Mouse (Mus musculus): ENCODE data around the gene Olfr1389.
"Not testable (repeated sequence)": the region's sequence is repeated elsewhere in the genome, so short reads cannot be mapped to it uniquely, and the experiment has no call there.

Olfr1389 gene

DNA sequence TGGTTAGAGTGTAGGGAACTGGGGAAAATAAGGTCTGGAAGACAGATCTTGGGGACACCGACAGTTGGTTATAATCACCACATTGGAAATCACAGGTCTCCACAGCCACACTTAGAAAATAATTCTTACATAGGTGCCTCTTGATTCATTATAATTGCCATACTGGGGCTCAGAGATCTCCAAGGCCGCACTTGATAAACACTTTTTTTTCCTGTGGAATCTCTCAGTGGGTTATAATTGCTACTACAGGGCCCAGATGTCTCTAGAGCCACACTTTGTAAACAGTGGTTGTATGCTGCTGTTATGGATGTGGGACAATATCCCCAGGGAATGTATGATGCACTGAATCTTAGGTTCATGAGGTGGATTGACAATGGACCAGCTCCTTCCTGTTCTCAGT is at the start of gene Olfr1389:
Olfr1389 (plus strand) TSS at position 301 of the 400 bp plus-strand sequence.
- DNase-seq (ENCODE audit: low spot score in 2 of 2), result no peak

DNA sequence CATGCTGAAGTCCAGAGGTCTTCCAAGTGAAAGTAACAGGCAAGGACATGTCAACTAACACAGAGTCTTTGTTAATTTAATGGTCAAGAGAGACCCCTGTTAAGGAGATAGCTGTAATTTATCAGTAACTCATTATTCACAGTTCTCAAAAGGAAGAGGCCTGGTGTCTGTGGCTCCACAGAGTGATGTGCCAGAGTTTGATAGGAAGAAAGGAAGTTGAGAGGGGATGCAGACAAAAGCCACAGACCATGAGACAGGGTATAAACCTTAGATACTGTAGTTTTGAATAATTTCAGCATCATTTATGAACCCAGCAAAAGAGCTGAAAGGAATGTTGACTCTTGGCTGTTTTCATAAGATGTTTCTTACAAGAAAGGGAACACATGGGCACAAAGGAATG is 39.7 kb upstream of the Olfr1389 start:
- no peak for DNase-seq (ENCODE audit: low spot score in 2 of 2)

DNA sequence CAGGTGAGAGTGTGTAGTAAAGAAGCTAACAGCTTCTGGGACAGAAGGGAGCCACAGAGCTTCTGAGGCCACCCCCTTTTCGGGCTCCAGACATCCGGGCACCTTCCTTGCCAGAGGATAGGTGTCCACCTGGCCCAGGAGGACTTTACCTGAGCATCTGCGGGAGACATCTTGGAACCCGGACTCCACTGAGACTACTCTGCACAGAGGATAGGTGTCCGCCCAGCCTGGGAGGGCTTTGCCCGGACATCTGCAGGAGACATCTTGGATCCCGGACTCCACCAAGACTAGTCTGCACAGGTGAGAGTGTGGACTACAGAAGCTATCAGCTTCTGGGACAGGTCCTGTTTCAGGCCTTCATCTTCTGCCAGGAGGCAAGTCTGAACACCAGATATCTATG is 36.7 kb upstream of the Olfr1389 start:
- DNase-seq (ENCODE audit: low spot score in 2 of 2), result not testable (repeated sequence)

DNA sequence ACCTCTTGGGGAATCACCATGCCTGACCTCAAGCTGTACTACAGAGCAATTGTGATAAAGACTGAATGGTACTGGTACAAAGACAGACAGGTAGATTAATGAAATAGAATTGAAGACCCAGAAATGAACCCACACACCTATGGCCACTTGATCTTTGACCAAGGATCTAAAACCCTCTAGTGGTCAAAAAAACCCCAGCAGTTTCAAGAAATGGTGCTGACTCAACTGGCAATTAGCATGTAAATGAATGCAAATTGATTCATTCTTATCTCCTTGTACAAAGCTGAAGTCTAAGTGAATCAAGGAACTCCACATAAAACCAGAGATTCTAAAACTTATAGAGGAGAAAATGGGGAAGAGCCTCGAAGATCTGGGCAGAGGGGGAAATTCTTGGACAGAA is 30.2 kb upstream of the Olfr1389 start:
- DNase-seq (ENCODE audit: low spot score in 2 of 2), result not testable (repeated sequence)

- DNase-seq (ENCODE audit: low spot score in 2 of 2), result no peak
Observed at GRCm38 (mm10) chr11:49406784-49407183, 16.1 kb upstream of the Olfr1389 start.

DNA sequence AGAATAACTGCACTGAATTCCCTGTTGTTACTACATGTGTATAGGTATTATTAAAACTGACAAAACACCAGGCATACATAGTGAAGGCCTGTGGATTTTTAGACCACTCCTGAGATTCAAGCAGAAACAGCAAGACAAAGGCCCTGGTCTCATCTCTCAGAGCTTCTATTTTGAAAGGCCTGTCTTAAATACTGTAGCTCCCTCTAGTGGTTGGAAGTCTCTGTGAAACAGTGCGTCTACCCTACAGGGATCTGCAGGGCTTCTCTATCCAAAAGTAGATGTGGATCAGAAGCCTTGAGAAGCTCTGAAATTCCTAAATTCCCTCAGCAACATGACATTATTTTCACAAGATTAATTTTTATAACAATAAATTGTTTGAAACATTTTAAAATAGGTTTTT is 12.3 kb upstream of the Olfr1389 start:
- no peak for DNase-seq (ENCODE audit: low spot score in 2 of 2)

- DNase-seq (ENCODE audit: low spot score in 2 of 2), result no peak
Observed at GRCm38 (mm10) chr11:49425257-49425927, 2.5 kb downstream of the Olfr1389 start.

DNA sequence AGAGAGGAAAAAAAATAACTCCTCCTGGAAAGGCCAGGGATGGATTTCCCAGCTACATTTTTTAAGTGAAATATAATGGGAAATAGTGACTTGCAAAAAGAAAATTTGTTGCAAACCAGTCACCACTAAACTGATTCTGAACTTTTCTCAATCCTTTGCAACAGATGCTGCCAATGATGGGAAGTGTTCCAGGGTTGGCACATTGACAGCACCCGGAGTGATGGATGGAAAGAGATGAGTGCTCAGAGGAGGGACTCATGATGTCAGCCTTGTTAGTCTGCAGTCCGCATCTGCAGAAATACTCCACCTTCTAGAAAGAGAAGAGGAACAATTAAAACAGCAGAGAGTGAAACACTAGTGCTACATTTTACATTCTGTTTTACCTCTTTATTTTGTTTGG is 6.8 kb downstream of the Olfr1389 start:
- DNase-seq (ENCODE audit: low spot score in 2 of 2), result no peak

DNA sequence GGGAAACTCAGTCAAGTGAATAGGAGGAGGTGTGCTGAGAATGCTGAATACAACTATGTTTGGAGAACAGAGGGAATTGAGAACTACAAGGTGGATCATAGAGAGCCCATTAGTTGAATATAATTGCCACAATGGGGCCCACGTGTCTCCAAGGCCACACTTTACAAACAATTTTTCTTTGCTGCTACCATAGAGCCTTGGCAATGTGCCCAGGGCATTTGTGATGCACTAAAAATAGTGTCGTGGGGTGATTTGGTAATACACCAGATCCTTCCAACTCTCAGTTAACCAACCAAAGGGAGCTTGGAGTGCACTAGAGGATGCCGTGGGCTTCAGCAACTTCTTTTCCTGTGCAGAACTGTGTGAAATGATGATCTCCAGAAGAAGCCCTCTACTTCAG is 13.5 kb downstream of the Olfr1389 start, which contains the start of gene Olfr1388:
Olfr1388 (plus strand) TSS at position 214 of the 400 bp plus-strand sequence.
- DNase-seq (ENCODE audit: low spot score in 2 of 2), result no peak

- DNase-seq (ENCODE audit: low spot score in 2 of 2), result no peak
Observed at GRCm38 (mm10) chr11:49455043-49455442, 32.2 kb downstream of the Olfr1389 start, which contains the start of gene Olfr1387. Olfr1387 (plus strand) TSS chr11:49455343.

DNA sequence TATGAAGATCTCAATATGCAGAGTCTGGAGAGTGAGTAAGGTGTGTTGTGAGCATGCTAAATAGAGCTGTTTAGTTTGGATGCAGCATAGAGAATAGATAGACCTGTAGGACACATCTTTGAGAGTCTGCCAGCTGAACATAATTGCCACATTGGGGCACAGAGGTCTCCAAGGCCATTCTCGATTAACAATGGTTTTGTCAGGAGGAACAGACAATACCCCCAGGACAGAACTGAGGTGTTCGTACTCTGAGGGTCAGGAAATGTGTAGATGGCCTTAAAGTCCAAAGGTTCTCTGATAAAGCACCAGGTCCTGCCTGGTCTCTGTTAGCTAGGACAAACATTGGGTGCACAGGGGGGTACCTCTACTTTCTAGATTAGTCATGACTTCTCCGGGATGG is 41.9 kb downstream of the Olfr1389 start, which contains the start of gene Olfr1386:
Olfr1386 (plus strand) TSS at position 301 of the 400 bp plus-strand sequence.
- DNase-seq (ENCODE audit: low spot score in 2 of 2), result not testable (repeated sequence)

All from urinary bladder, postnatal 36 days (tissue).